Mouse (Mus musculus): ENCODE measurements around the gene Tfeb.

DNA sequence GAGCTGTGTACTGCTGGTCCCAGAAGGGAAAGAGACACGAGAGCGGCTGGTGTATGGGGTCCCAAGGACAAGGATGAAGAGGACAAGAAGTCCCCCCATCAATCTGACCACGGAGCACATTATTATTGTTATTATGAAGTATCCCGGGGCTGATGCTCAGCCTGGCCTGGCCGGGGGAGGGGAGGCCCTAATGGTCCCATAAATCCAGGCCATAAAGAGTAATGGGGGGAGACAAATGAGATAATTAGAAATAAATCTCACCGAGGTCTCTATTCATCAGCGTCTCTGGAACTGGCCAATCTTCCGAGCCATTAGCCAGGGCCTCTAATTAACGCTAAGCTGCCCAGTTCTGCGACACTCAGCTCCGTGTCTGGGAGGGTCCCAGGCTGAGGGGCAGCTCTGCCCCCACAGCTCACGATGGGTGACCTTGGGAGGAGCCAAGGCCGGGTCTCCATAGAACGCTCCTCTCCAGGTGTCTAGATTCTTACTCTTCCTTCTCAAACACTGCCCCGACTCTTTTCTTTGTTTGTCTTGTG lies 74.5 kb downstream of the Tfeb start:
- no peak for TF ChIP-seq BHLHE40 (IDR thresholded peaks at IDR 0.05; ENCODE audit: low read depth, low read length)
- TF ChIP-seq ZKSCAN1 (IDR thresholded peaks at IDR 0.05; ENCODE audit: borderline replicate concordance, low read depth, low read length), result no peak
- no peak for TF ChIP-seq KAT2A (IDR thresholded peaks at IDR 0.05; ENCODE audit: insufficient replicate concordance, low read length)
- no peak for TF ChIP-seq CTCF (conservative IDR thresholded peaks at IDR 0.05 in 1 of 2, IDR thresholded peaks at IDR 0.05 in 1 of 2; ENCODE audit: low read depth in 2 of 2, low read length in 2 of 2)
- TF ChIP-seq EP300 (IDR thresholded peaks at IDR 0.05; ENCODE audit: low read length), result no peak
- TF ChIP-seq MAZ (IDR thresholded peaks at IDR 0.05; ENCODE audit: low read depth, low read length), result no peak

Data from CH12.LX (cell line).